Mouse (Mus musculus) lung, embryonic 16.5 days (tissue): ENCODE results near the gene Tha1. TPM values are rescaled to one million over a fixed set of nuclear protein-coding genes. Genes with fewer than 3 reads are reported as not detected.

Experiments
- ATAC-seq: fragments of 200-750 bp; cut with Nextera tagmentation; 2 replicates; pipeline ENCODE4 v1.8.0; 2017; ENCODE audit warnings: low read depth, mild to moderate bottlenecking, moderate library complexity
- H3K27ac ChIP-seq: fragments of 300-500 bp; sonication (generic); 2 replicates; pipeline ENCODE4 v1.5.1; 2014; ENCODE audit warnings: mild to moderate bottlenecking, control low read depth, low read length
- H3K27me3 ChIP-seq: fragments of 300-500 bp; sonication (generic); 2 replicates; pipeline ENCODE4 v1.6.1; 2014; ENCODE audit warnings: low read depth, low read length, mixed read lengths; ENCODE audit not compliant: control insufficient read depth, insufficient read depth
- H3K36me3 ChIP-seq: fragments of 300-500 bp; sonication (generic); 2 replicates; pipeline ENCODE4 v1.6.1; 2014; ENCODE audit warnings: low read length; ENCODE audit not compliant: control insufficient read depth, insufficient read depth
- H3K4me1 ChIP-seq: fragments of 300-500 bp; sonication (generic); replicated peaks from 2 replicates; pipeline ENCODE4 v1.6.1; 2014; ENCODE audit warnings: low read length, mixed read lengths; ENCODE audit not compliant: control insufficient read depth, insufficient read depth
- H3K4me2 ChIP-seq: fragments of 300-500 bp; sonication (generic); 2 replicates; pipeline ENCODE4 v1.6.1; 2014; ENCODE audit warnings: low read depth, low read length, control low read depth
- H3K4me3 ChIP-seq: fragments of 300-500 bp; sonication (generic); 2 replicates; pipeline ENCODE4 v1.5.1; 2014; ENCODE audit warnings: mild to moderate bottlenecking, low read length, control low read depth
- H3K9ac ChIP-seq: fragments of 300-500 bp; sonication (generic); 2 replicates; pipeline ENCODE4 v1.6.1; 2014; ENCODE audit warnings: low read length, control low read depth
- H3K9me3 ChIP-seq: fragments of 300-500 bp; sonication (generic); 2 replicates; pipeline ENCODE4 v1.6.1; 2016; ENCODE audit warnings: low read length; ENCODE audit not compliant: control insufficient read depth
- WGBS: fragments of 180-500 bp; shearing (Covaris S2); extraction: QIAGEN DNeasy Blood & Tissue Kit; methylation state at CpG from one replicate; pipeline ENCODE4 v1.1.7; 2014; 5-methylcytosine and 5-hydroxymethylcytosine counted together
- polyA plus RNA-seq: library from polyadenylated mRNA; unstranded; fragments of >200 nt; fragmentation: Nextera tagmentation; extraction: Ambion mirVana; gene quantifications from 2 replicates; pipeline ENCODE4 v1.2.1, GENCODE M21; 2015

Tha1 gene
- polyA plus RNA-seq, 1 experiment from 2014 or later, result 4.6 TPM

- no peaks in the 10 kb centered on the region for H3K4me1 ChIP-seq
- peaks cover 27% of the 10 kb centered on the region for H3K27me3 ChIP-seq
These were observed 14.9 kb downstream of the Tha1 start for GRCm38 (mm10) chr11:117858392-117858791.

GRCm38 (mm10) chr11:117857462-117857861, 15.8 kb downstream of the Tha1 start:
- H3K27ac ChIP-seq, result no peak overlapping the region
- no peak overlapping the region for H3K4me3 ChIP-seq
- no peak overlapping the region for H3K9ac ChIP-seq
- WGBS, result 92% methylated on average over 10 of the region's 10 CpGs
- ATAC-seq, result no peak
- no peaks in the 10 kb centered on the region for H3K9me3 ChIP-seq
- peaks cover 27% of the 10 kb centered on the region for H3K27me3 ChIP-seq
- no peaks in the 10 kb centered on the region for H3K4me1 ChIP-seq
- H3K4me2 ChIP-seq, result no peak overlapping the region
- H3K36me3 ChIP-seq, result peaks cover 36% of the 10 kb centered on the region

More at GRCm38 (mm10) chr11:117858392-117858791, 14.9 kb downstream of the Tha1 start:
- 57% methylated on average over 3 of the region's 3 CpGs for WGBS
- no peak for ATAC-seq
- H3K4me3 ChIP-seq, result no peak overlapping the region
- no peaks in the 10 kb centered on the region for H3K9me3 ChIP-seq
- no peak overlapping the region for H3K9ac ChIP-seq
- no peak overlapping the region for H3K4me2 ChIP-seq
- no peak overlapping the region for H3K27ac ChIP-seq
- H3K36me3 ChIP-seq, result peaks cover 29% of the 10 kb centered on the region

GRCm38 (mm10) chr11:117855975-117856374, 17.3 kb downstream of the Tha1 start:
- no peak overlapping the region for H3K9ac ChIP-seq
- H3K4me1 ChIP-seq, result peaks cover 2% of the 10 kb centered on the region
- 65% methylated on average over 1 of the region's 1 CpGs for WGBS
- H3K4me3 ChIP-seq, result no peak overlapping the region
- H3K27me3 ChIP-seq, result peaks cover 23% of the 10 kb centered on the region
- peaks cover 36% of the 10 kb centered on the region for H3K36me3 ChIP-seq
- no peak for ATAC-seq
- H3K4me2 ChIP-seq, result no peak overlapping the region
- no peaks in the 10 kb centered on the region for H3K9me3 ChIP-seq
- no peak overlapping the region for H3K27ac ChIP-seq

GRCm38 (mm10) chr11:117855360-117855759, 17.9 kb downstream of the Tha1 start:
- 96% methylated on average over 5 of the region's 5 CpGs for WGBS
- H3K4me3 ChIP-seq, result no peak overlapping the region
- no peaks in the 10 kb centered on the region for H3K9me3 ChIP-seq
- H3K36me3 ChIP-seq, result peaks cover 36% of the 10 kb centered on the region
- ATAC-seq, result no peak
- H3K9ac ChIP-seq, result no peak overlapping the region
- peaks cover 7% of the 10 kb centered on the region for H3K4me1 ChIP-seq
- no peak overlapping the region for H3K4me2 ChIP-seq
- H3K27ac ChIP-seq, result no peak overlapping the region
- peaks cover 17% of the 10 kb centered on the region for H3K27me3 ChIP-seq

GRCm38 (mm10) chr11:117854241-117854640, 19.0 kb downstream of the Tha1 start:
- no peak for ATAC-seq
- Histone ChIP-seq H3K9ac (no peak overlapping the region), H3K4me2 (no peak overlapping the region), H3K4me3 (no peak overlapping the region), H3K9me3 (no peaks in the 10 kb centered on the region), H3K4me1 (peaks cover 16% of the 10 kb centered on the region), H3K27me3 (peaks cover 7% of the 10 kb centered on the region), H3K36me3 (peaks cover 36% of the 10 kb centered on the region), H3K27ac (no peak overlapping the region)
- 91% methylated on average over 9 of the region's 9 CpGs for WGBS

- no peaks in the 10 kb centered on the region for H3K9me3 ChIP-seq
- ATAC-seq, result no peak
These were observed 20.4 kb downstream of the Tha1 start for GRCm38 (mm10) chr11:117852875-117853274.

GRCm38 (mm10) chr11:117848985-117849671, 24.2 kb downstream of the Tha1 start, which contains the start of gene Birc5:
Gene Birc5 (plus strand): TSS chr11:117849251.
- peak; percentile 97 for ATAC-seq
- Histone ChIP-seq H3K27me3 (no peaks in the 10 kb centered on the region), H3K9ac (peak within 1 kb of the TSS; percentile 89), H3K9me3 (no peaks in the 10 kb centered on the region), H3K4me1 (peaks cover 23% of the 10 kb centered on the region), H3K27ac (peak within 1 kb of the TSS; percentile 99), H3K36me3 (peaks cover 13% of the 10 kb centered on the region), H3K4me3 (peak within 1 kb of the TSS; percentile 75), H3K4me2 (peak within 1 kb of the TSS; percentile 61)
- WGBS, result under 1% methylated on average over 51 of the region's 51 CpGs

More at GRCm38 (mm10) chr11:117852875-117853274, 20.4 kb downstream of the Tha1 start:
- no peaks in the 10 kb centered on the region for H3K27me3 ChIP-seq
- no peak overlapping the region for H3K27ac ChIP-seq
- H3K9ac ChIP-seq, result no peak overlapping the region
- 77% methylated on average over 3 of the region's 3 CpGs for WGBS
- H3K4me3 ChIP-seq, result no peak overlapping the region
- H3K4me2 ChIP-seq, result no peak overlapping the region
- H3K36me3 ChIP-seq, result peaks cover 36% of the 10 kb centered on the region
- peaks cover 21% of the 10 kb centered on the region for H3K4me1 ChIP-seq

- H3K4me2 ChIP-seq, result peak overlapping the region; percentile 60
- ATAC-seq, result peak; percentile 86
- no peaks in the 10 kb centered on the region for H3K27me3 ChIP-seq
- H3K9ac ChIP-seq, result peak overlapping the region; percentile 89
- H3K27ac ChIP-seq, result peak overlapping the region; percentile 99
- peaks cover 8% of the 10 kb centered on the region for H3K36me3 ChIP-seq
- 4% methylated on average over 19 of the region's 19 CpGs for WGBS
- peaks cover 23% of the 10 kb centered on the region for H3K4me1 ChIP-seq
- peak overlapping the region; percentile 75 for H3K4me3 ChIP-seq
- H3K9me3 ChIP-seq, result no peaks in the 10 kb centered on the region
These were observed 24.9 kb downstream of the Tha1 start for GRCm38 (mm10) chr11:117848271-117848984.

- Histone ChIP-seq H3K27ac (peak overlapping the region; percentile 99), H3K27me3 (no peaks in the 10 kb centered on the region), H3K9ac (peak overlapping the region; percentile 89), H3K4me3 (peak overlapping the region; percentile 75), H3K4me2 (peak overlapping the region; percentile 60), H3K36me3 (peaks cover 1% of the 10 kb centered on the region; the same call in 1 of the 2 replicates), H3K4me1 (peaks cover 23% of the 10 kb centered on the region), H3K9me3 (no peaks in the 10 kb centered on the region)
- ATAC-seq, result no peak
- 62% methylated on average over 7 of the region's 7 CpGs for WGBS
These were observed 25.6 kb downstream of the Tha1 start for GRCm38 (mm10) chr11:117847593-117848215.
